Mouse (Mus musculus) intestine, embryonic 16.5 days (tissue): ENCODE results near the gene Fez2. TPM values are rescaled to one million over a fixed set of nuclear protein-coding genes. Genes with fewer than 3 reads are reported as not detected.

Experiments used
- ATAC-seq: fragments of 200-750 bp; cut with Nextera tagmentation; 2 replicates; pipeline ENCODE4 v1.8.0; 2017; ENCODE audit warnings: moderate TSS enrichment, moderate library complexity
- H3K27ac ChIP-seq: fragments of 300-500 bp; sonication (generic); 2 replicates; pipeline ENCODE4 v1.5.1; 2014; ENCODE audit warnings: mild to moderate bottlenecking, low read length
- H3K27me3 ChIP-seq: fragments of 300-500 bp; sonication (generic); replicated peaks from 2 replicates; pipeline ENCODE4 v1.6.1; 2014; ENCODE audit warnings: low read length, control low read depth, mixed read lengths; ENCODE audit not compliant: control insufficient read depth, insufficient read depth
- H3K36me3 ChIP-seq: fragments of 300-500 bp; sonication (generic); 2 replicates; pipeline ENCODE4 v1.6.1; 2014; ENCODE audit warnings: low read length, control low read depth; ENCODE audit not compliant: control insufficient read depth, insufficient read depth
- H3K4me1 ChIP-seq: fragments of 300-500 bp; sonication (generic); 2 replicates; pipeline ENCODE4 v1.6.1; 2014; ENCODE audit warnings: low read length, control low read depth, mixed read lengths; ENCODE audit not compliant: control insufficient read depth, insufficient read depth
- H3K4me2 ChIP-seq: fragments of 300-500 bp; sonication (generic); 2 replicates; pipeline ENCODE4 v1.6.1; 2014; ENCODE audit warnings: low read depth, low read length, control low read depth
- H3K4me3 ChIP-seq: fragments of 300-500 bp; sonication (generic); 2 replicates; pipeline ENCODE4 v1.5.1; 2014; ENCODE audit warnings: mild to moderate bottlenecking, low read length
- H3K9ac ChIP-seq: fragments of 300-500 bp; sonication (generic); 2 replicates; pipeline ENCODE4 v1.6.1; 2014; ENCODE audit warnings: low read depth, low read length
- H3K9me3 ChIP-seq: fragments of 300-500 bp; sonication (generic); 2 replicates; pipeline ENCODE4 v1.6.1; 2016; ENCODE audit warnings: low read length, control low read depth; ENCODE audit not compliant: control insufficient read depth
- WGBS: fragments of 180-500 bp; shearing (Covaris S2); extraction: QIAGEN DNeasy Blood & Tissue Kit; methylation state at CpG from one replicate; pipeline ENCODE4 v1.1.7; 2014; 5-methylcytosine and 5-hydroxymethylcytosine counted together
- polyA plus RNA-seq: library from polyadenylated mRNA; unstranded; fragments of >200 nt; fragmentation: Nextera tagmentation; extraction: Ambion mirVana; gene quantifications from 2 replicates; pipeline ENCODE4 v1.2.1, GENCODE M21; 2015

Gene Fez2
- polyA plus RNA-seq, 1 experiment from 2014 or later, result 38.5 TPM

- H3K4me1 ChIP-seq, result peaks cover 30% of the 10 kb centered on the region
- WGBS, result 40% methylated on average over 4 of the region's 4 CpGs
- H3K4me3 ChIP-seq, result no peak overlapping the region
- peak overlapping the region; percentile 67 for H3K27ac ChIP-seq
- peaks cover 13% of the 10 kb centered on the region; the same call in 1 of the 2 replicates for H3K36me3 ChIP-seq
- H3K9ac ChIP-seq, result no peak overlapping the region
- no peak overlapping the region for H3K4me2 ChIP-seq
- peak; percentile 55 for ATAC-seq
- no peaks in the 10 kb centered on the region for H3K27me3 ChIP-seq
- H3K9me3 ChIP-seq, result no peaks in the 10 kb centered on the region
These were observed 16.2 kb downstream of the Fez2 start for GRCm38 (mm10) chr17:78401713-78402112.

GRCm38 (mm10) chr17:78401311-78401710, 16.6 kb downstream of the Fez2 start:
- peak overlapping the region; percentile 67 for H3K27ac ChIP-seq
- peak; percentile 89 for ATAC-seq

GRCm38 (mm10) chr17:78400130-78400840, 17.7 kb downstream of the Fez2 start:
- H3K36me3 ChIP-seq, result peaks cover 13% of the 10 kb centered on the region; the same call in 1 of the 2 replicates
- H3K9ac ChIP-seq, result no peak overlapping the region
- peak overlapping the region; percentile 48; the same call in 1 of the 2 replicates for H3K27ac ChIP-seq
- H3K4me2 ChIP-seq, result no peak overlapping the region
- ATAC-seq, result peak; percentile 65
- peaks cover 30% of the 10 kb centered on the region for H3K4me1 ChIP-seq
- no peaks in the 10 kb centered on the region for H3K9me3 ChIP-seq
- no peak overlapping the region for H3K4me3 ChIP-seq
- WGBS, result 72% methylated on average over 12 of the region's 12 CpGs
- no peaks in the 10 kb centered on the region for H3K27me3 ChIP-seq

More at GRCm38 (mm10) chr17:78401311-78401710, 16.6 kb downstream of the Fez2 start:
- H3K4me3 ChIP-seq, result no peak overlapping the region
- H3K9me3 ChIP-seq, result no peaks in the 10 kb centered on the region
- peaks cover 13% of the 10 kb centered on the region; the same call in 1 of the 2 replicates for H3K36me3 ChIP-seq
- H3K4me1 ChIP-seq, result peaks cover 30% of the 10 kb centered on the region
- H3K9ac ChIP-seq, result 0 out of 2 replicates have a peak overlapping the region, but pooled peaks have one; percentile 13
- no peaks in the 10 kb centered on the region for H3K27me3 ChIP-seq
- WGBS, result 55% methylated on average over 6 of the region's 6 CpGs
- H3K4me2 ChIP-seq, result no peak overlapping the region

- no peaks in the 10 kb centered on the region for H3K36me3 ChIP-seq
- no peaks in the 10 kb centered on the region for H3K9me3 ChIP-seq
- H3K9ac ChIP-seq, result no peak overlapping the region
- H3K4me3 ChIP-seq, result no peak overlapping the region
- no peak overlapping the region for H3K27ac ChIP-seq
- 0 out of 2 replicates have a peak, but pooled peaks cover 3% of the 10 kb centered on the region for H3K4me1 ChIP-seq
- no peaks in the 10 kb centered on the region for H3K27me3 ChIP-seq
- WGBS, result 71% methylated on average over 9 of the region's 9 CpGs
- ATAC-seq, result no peak
- no peak overlapping the region for H3K4me2 ChIP-seq
These were observed 25.4 kb downstream of the Fez2 start for GRCm38 (mm10) chr17:78392401-78393087.

GRCm38 (mm10) chr17:78389573-78389972, 28.4 kb downstream of the Fez2 start:
- Histone ChIP-seq H3K4me1 (0 out of 2 replicates have a peak, but pooled peaks cover 3% of the 10 kb centered on the region), H3K4me3 (no peak overlapping the region), H3K4me2 (no peak overlapping the region), H3K9ac (no peak overlapping the region), H3K27ac (no peak overlapping the region), H3K9me3 (no peaks in the 10 kb centered on the region), H3K36me3 (no peaks in the 10 kb centered on the region), H3K27me3 (no peaks in the 10 kb centered on the region)
- ATAC-seq, result no peak
- WGBS, result 84% methylated on average over 5 of the region's 5 CpGs

GRCm38 (mm10) chr17:78388101-78388847, 29.7 kb downstream of the Fez2 start:
- H3K9ac ChIP-seq, result no peak overlapping the region
- H3K4me1 ChIP-seq, result 0 out of 2 replicates have a peak, but pooled peaks cover 3% of the 10 kb centered on the region
- H3K4me2 ChIP-seq, result no peak overlapping the region
- no peak overlapping the region for H3K4me3 ChIP-seq
- ATAC-seq, result peak; percentile 90
- H3K27me3 ChIP-seq, result no peaks in the 10 kb centered on the region
- no peaks in the 10 kb centered on the region for H3K9me3 ChIP-seq
- WGBS, result 67% methylated on average over 9 of the region's 9 CpGs
- no peaks in the 10 kb centered on the region for H3K36me3 ChIP-seq
- H3K27ac ChIP-seq, result no peak overlapping the region

GRCm38 (mm10) chr17:78387665-78388064, 30.3 kb downstream of the Fez2 start:
- H3K27ac ChIP-seq, result no peak overlapping the region
- 0 out of 2 replicates have a peak, but pooled peaks cover 3% of the 10 kb centered on the region for H3K4me1 ChIP-seq
- no peak overlapping the region for H3K4me2 ChIP-seq
- no peak overlapping the region for H3K4me3 ChIP-seq
- no peak overlapping the region for H3K9ac ChIP-seq
- WGBS, result 67% methylated on average over 9 of the region's 9 CpGs
- ATAC-seq, result peak; percentile 14; the same call in 1 of the 2 replicates
- no peaks in the 10 kb centered on the region for H3K9me3 ChIP-seq
- no peaks in the 10 kb centered on the region for H3K27me3 ChIP-seq
- no peaks in the 10 kb centered on the region for H3K36me3 ChIP-seq

- no peaks in the 10 kb centered on the region for H3K4me1 ChIP-seq
- H3K9me3 ChIP-seq, result no peaks in the 10 kb centered on the region
- no peak for ATAC-seq
- H3K27ac ChIP-seq, result no peak overlapping the region
- no peaks in the 10 kb centered on the region for H3K27me3 ChIP-seq
- no peak overlapping the region for H3K9ac ChIP-seq
- peaks cover 13% of the 10 kb centered on the region; the same call in 1 of the 2 replicates for H3K36me3 ChIP-seq
- H3K4me2 ChIP-seq, result no peak overlapping the region
- H3K4me3 ChIP-seq, result no peak overlapping the region
- WGBS, result 76% methylated on average over 3 of the region's 3 CpGs
These were observed 35.6 kb downstream of the Fez2 start for GRCm38 (mm10) chr17:78382321-78382720.

GRCm38 (mm10) chr17:78379730-78380245, 38.2 kb downstream of the Fez2 start:
- Histone ChIP-seq H3K9me3 (no peaks in the 10 kb centered on the region), H3K27ac (no peak overlapping the region), H3K9ac (no peak overlapping the region), H3K4me2 (no peak overlapping the region), H3K4me3 (no peak overlapping the region), H3K4me1 (no peaks in the 10 kb centered on the region), H3K27me3 (no peaks in the 10 kb centered on the region), H3K36me3 (peaks cover 13% of the 10 kb centered on the region; the same call in 1 of the 2 replicates)
- 75% methylated on average over 11 of the region's 11 CpGs for WGBS
- ATAC-seq, result no peak
